Mouse (Mus musculus) hindbrain, embryonic 12.5 days (tissue): ENCODE data around the gene Pkd1l3. TPM values are rescaled to one million over a fixed set of nuclear protein-coding genes. Genes with fewer than 3 reads are reported as not detected.

Experiments used
- ATAC-seq: fragments of 200-750 bp; cut with Nextera tagmentation; 2 replicates; pipeline ENCODE4 v1.8.0; 2017; ENCODE audit warnings: moderate TSS enrichment; ENCODE audit not compliant: low FRiP score
- H3K27ac ChIP-seq: fragments of 300-500 bp; sonication (generic); 2 replicates; pipeline ENCODE4 v1.5.1; 2016; ENCODE audit warnings: mild to moderate bottlenecking
- H3K27me3 ChIP-seq: fragments of 300-500 bp; sonication (generic); 2 replicates; pipeline ENCODE4 v1.6.1; 2016; ENCODE audit warnings: mild to moderate bottlenecking
- H3K36me3 ChIP-seq: fragments of 300-500 bp; sonication (generic); 2 replicates; pipeline ENCODE4 v1.6.1; 2016; ENCODE audit warnings: mild to moderate bottlenecking
- H3K4me1 ChIP-seq: fragments of 300-500 bp; sonication (generic); 2 replicates; pipeline ENCODE4 v1.6.1; 2016
- H3K4me2 ChIP-seq: fragments of 300-500 bp; sonication (generic); replicated peaks from 2 replicates; pipeline ENCODE4 v1.6.1; 2016; ENCODE audit warnings: mild to moderate bottlenecking
- H3K4me3 ChIP-seq: fragments of 300-500 bp; sonication (generic); 2 replicates; pipeline ENCODE4 v1.5.1; 2016; ENCODE audit warnings: mild to moderate bottlenecking
- H3K9ac ChIP-seq: fragments of 300-500 bp; sonication (generic); 2 replicates; pipeline ENCODE4 v1.6.1; 2016; ENCODE audit warnings: mild to moderate bottlenecking, moderate library complexity
- H3K9me3 ChIP-seq: fragments of 300-500 bp; sonication (generic); replicated peaks from 2 replicates; pipeline ENCODE4 v1.6.1; 2016; ENCODE audit warnings: mild to moderate bottlenecking
- WGBS: fragments of 180-500 bp; shearing (Covaris S2); methylation state at CpG from one replicate; pipeline ENCODE4 v1.1.7; 2016; 5-methylcytosine and 5-hydroxymethylcytosine counted together
- polyA plus RNA-seq: library from polyadenylated mRNA; unstranded; fragments of >200 nt; fragmentation: Nextera tagmentation; extraction: Ambion mirVana; gene quantifications from 2 replicates; pipeline ENCODE4 v1.2.1, GENCODE M21; 2016

The Pkd1l3 gene
- polyA plus RNA-seq, 1 experiment from 2014 or later: 0.22 TPM

GRCm38 (mm10) chr8:109707921-109708320 is 93.6 kb downstream of the Pkd1l3 start:
- Histone ChIP-seq H3K9me3 (no peaks in the 10 kb centered on the region), H3K4me3 (no peak overlapping the region), H3K4me2 (peak overlapping the region; percentile 86; the same call in 1 of the 2 replicates), H3K9ac (no peak overlapping the region), H3K36me3 (peaks cover 48% of the 10 kb centered on the region), H3K4me1 (peaks cover 33% of the 10 kb centered on the region), H3K27ac (no peak overlapping the region), H3K27me3 (peaks cover 1% of the 10 kb centered on the region)
- 96% methylated on average over 4 of the region's 4 CpGs for WGBS
- no peak for ATAC-seq

- Histone ChIP-seq H3K36me3 (peaks cover 89% of the 10 kb centered on the region), H3K4me3 (no peak overlapping the region), H3K9me3 (no peaks in the 10 kb centered on the region), H3K9ac (no peak overlapping the region), H3K27ac (no peak overlapping the region), H3K4me2 (no peak overlapping the region), H3K27me3 (no peaks in the 10 kb centered on the region), H3K4me1 (peaks cover 14% of the 10 kb centered on the region)
- no peak for ATAC-seq
- WGBS: 100% methylated on average over 1 of the region's 1 CpGs
Measured at GRCm38 (mm10) chr8:109712521-109712920, 98.2 kb downstream of the Pkd1l3 start.

- H3K4me1 ChIP-seq: no peaks in the 10 kb centered on the region
- H3K9me3 ChIP-seq: no peaks in the 10 kb centered on the region
- H3K27me3 ChIP-seq: no peaks in the 10 kb centered on the region
- H3K4me2 ChIP-seq: no peak overlapping the region
- H3K36me3 ChIP-seq: peaks cover 93% of the 10 kb centered on the region
- no peak for ATAC-seq
- H3K9ac ChIP-seq: no peak overlapping the region
- no peak overlapping the region for H3K27ac ChIP-seq
- H3K4me3 ChIP-seq: no peak overlapping the region
- WGBS: 94% methylated on average over 5 of the region's 5 CpGs
Measured at GRCm38 (mm10) chr8:109714961-109715360, 100.6 kb downstream of the Pkd1l3 start.

Other genes starting within 250 kb of the Pkd1l3 start
- 2.9 and 3.3 TPM in 2 replicates for gene Pmfbp1, start 120.5 kb upstream of the Pkd1l3 start, polyA plus RNA-seq
- 28.8 and 29.4 TPM in 2 replicates for gene Dhx38, start 48.7 kb upstream of the Pkd1l3 start, polyA plus RNA-seq
- 24.9 and 25.8 TPM in 2 replicates for gene Txnl4b, start 48.6 kb upstream of the Pkd1l3 start, polyA plus RNA-seq
- 0.77 and 1.2 TPM in 2 replicates for gene Hp, start 35.3 kb upstream of the Pkd1l3 start, polyA plus RNA-seq
- 36.5 and 38.8 TPM in 2 replicates for gene Dhodh, start 5.8 kb upstream of the Pkd1l3 start, polyA plus RNA-seq
- 185 and 186 TPM in 2 replicates for gene Ist1, start 78.7 kb downstream of the Pkd1l3 start, polyA plus RNA-seq
- 77.0 and 80.2 TPM in 2 replicates for gene Zfp821, start 91.0 kb downstream of the Pkd1l3 start, polyA plus RNA-seq
- 8.1 and 8.4 TPM in 2 replicates for gene Atxn1l, start 123.2 kb downstream of the Pkd1l3 start, polyA plus RNA-seq
- gene Ap1g1, start 164.0 kb downstream of the Pkd1l3 start, polyA plus RNA-seq: 61.5 and 70.5 TPM in 2 replicates